Mouse (Mus musculus) spleen, adult 2 months (tissue): ENCODE measurements at regions not wholly inside any gene's neighbourhood (a gene's known extent, or its start where the extent isn't known, plus 50 kb on each side); places are given as distances from the start of the nearest gene placed in this dataset.

ENCODE experiments used
- CTCF ChIP-seq: fragments of 200-500 bp; IDR thresholded peaks from 2 replicates; pipeline ENCODE4 v1.5.1; 2011; ENCODE audit warnings: mild to moderate bottlenecking, inconsistent platforms; ENCODE audit not compliant: insufficient read depth, insufficient read length, insufficient replicate concordance; ENCODE audit errors: extremely low read depth
- POLR2A ChIP-seq: fragments of 200-500 bp; IDR thresholded peaks from 2 replicates; pipeline ENCODE4 v1.6.1; 2011; ENCODE audit warnings: low read depth, low read length, inconsistent platforms

- no peak for TF ChIP-seq CTCF
- TF ChIP-seq POLR2A = no peak
Observed at GRCm38 (mm10) chr6:140172716-140173115, 131.5 kb upstream of the Plcz1 start.
